ENCODE assay signal across 21 mouse cellular contexts in the genomic region with DNA sequence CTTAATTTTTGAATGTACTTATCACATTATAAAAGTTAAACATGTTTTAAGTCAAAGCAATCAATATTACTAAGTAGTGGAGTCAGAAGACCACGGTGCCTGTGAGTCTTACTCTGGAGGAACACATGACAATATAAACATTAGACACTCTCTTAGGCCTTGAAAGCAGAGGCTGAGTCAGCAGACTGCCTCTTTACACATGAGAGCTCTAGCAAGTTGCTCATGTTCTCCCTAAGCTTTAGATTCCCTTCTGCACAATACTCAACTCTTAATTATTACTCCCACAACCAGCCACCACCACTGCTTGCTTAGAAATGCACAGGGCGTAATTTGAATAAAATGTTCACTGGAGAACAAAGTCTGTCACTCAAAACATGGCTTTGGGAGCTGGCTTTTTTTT. TPM values are rescaled to one million over a fixed set of nuclear protein-coding genes. Genes with fewer than 3 reads are reported as not detected.
A peak's percentile ranks its signal among the peaks of the same experiment; 100 is the strongest.
DNase-seq lines count a peak whose midpoint lies in the region; ATAC-seq and TF ChIP-seq lines count a peak whose summit lies in the region.
"Had no signal": no experiment of that assay in that cellular context is flagged by ENCODE, and none has a peak within 500 bp of the region (broad histone marks: within the 10 kb centered on the region; RNA-seq: fewer than 3 reads in every experiment).

No protein-coding gene starts in this region.

- no peak for TF ChIP-seq CTCF in forebrain, postnatal 0 days (IDR thresholded peaks at IDR 0.05; ENCODE audit: low read depth)
- TF ChIP-seq CTCF in kidney, adult 2 months (conservative IDR thresholded peaks at IDR 0.05; ENCODE audit: insufficient read depth, insufficient read length, low read depth, low read length), result no peak

- H3K27me3 ChIP-seq in forebrain, embryonic 12.5 days, result no peaks in the 10 kb centered on the region
- no peaks in the 10 kb centered on the region for H3K27me3 ChIP-seq in forebrain, postnatal 0 days (ENCODE audit: insufficient read depth, low read length)
- no peaks in the 10 kb centered on the region for H3K27me3 ChIP-seq in kidney, embryonic 14.5 days (ENCODE audit: control insufficient read depth, insufficient read depth, low read length)
- no peaks in the 10 kb centered on the region for H3K27me3 ChIP-seq in kidney, adult 2 months (replicated peaks; ENCODE audit: control insufficient read depth, insufficient read depth, low read length)
- H3K27me3 ChIP-seq: embryonic facial prominence, embryonic 12.5 days; heart, embryonic 15.5 days; hindbrain, embryonic 13.5 days; Patski had no signal

- no peak overlapping the region for H3K27ac ChIP-seq in forebrain, embryonic 12.5 days
- no peak overlapping the region for H3K27ac ChIP-seq in forebrain, postnatal 0 days (ENCODE audit: low read depth, low read length)
- H3K27ac ChIP-seq in kidney, embryonic 14.5 days (ENCODE audit: low read depth, low read length), result no peak overlapping the region
- H3K27ac ChIP-seq in kidney, adult 2 months (ENCODE audit: insufficient read depth, low read depth, low read length), result no peak overlapping the region
- H3K27ac ChIP-seq: embryonic facial prominence, embryonic 12.5 days; heart, adult 2 months; heart, embryonic 15.5 days; hindbrain, embryonic 13.5 days; hindbrain, postnatal 0 days had no signal

- no peaks in the 10 kb centered on the region for H3K36me3 ChIP-seq in forebrain, embryonic 12.5 days (replicated peaks)
- H3K36me3 ChIP-seq in forebrain, postnatal 0 days (ENCODE audit: insufficient read depth), result 0 out of 2 replicates have a peak, but pooled peaks cover 3% of the 10 kb centered on the region
- no peaks in the 10 kb centered on the region for H3K36me3 ChIP-seq in kidney, embryonic 14.5 days (ENCODE audit: control insufficient read depth, insufficient read depth, low read length)
- no peaks in the 10 kb centered on the region for H3K36me3 ChIP-seq in kidney, adult 2 months (ENCODE audit: control insufficient read depth, insufficient read depth, low read length)
- H3K36me3 ChIP-seq: embryonic facial prominence, embryonic 12.5 days; hindbrain, embryonic 13.5 days had no signal

- H3K9me3 ChIP-seq in forebrain, embryonic 12.5 days, result no peaks in the 10 kb centered on the region
- H3K9me3 ChIP-seq in forebrain, postnatal 0 days (ENCODE audit: low read length), result no peaks in the 10 kb centered on the region
- no peaks in the 10 kb centered on the region for H3K9me3 ChIP-seq in kidney, embryonic 14.5 days (ENCODE audit: control insufficient read depth, low read length)
- H3K9me3 ChIP-seq: embryonic facial prominence, embryonic 12.5 days; heart, embryonic 15.5 days; hindbrain, embryonic 13.5 days had no signal

- no peak for DNase-seq in forebrain, postnatal 0 days
- DNase-seq in kidney, adult 2 months, result no peak
- peak; percentile 17 for DNase-seq in left cerebral cortex, adult 11 months (ENCODE audit: low spot score)
- DNase-seq in left cerebral cortex, postnatal 36 days (ENCODE audit: low spot score in 2 of 2), result no peak
- DNase-seq in thymus, postnatal 25 days, result no peak
- DNase-seq: adrenal gland, adult 8-10 months; cerebellum, adult 11-12 months; cerebellum, adult 9-10 months; cerebellum, postnatal 25 days; gastrocnemius, postnatal 14 days; heart, adult 2 months; heart, postnatal 14 days had no signal

- H3K9ac ChIP-seq in forebrain, embryonic 12.5 days, result no peak overlapping the region
- H3K9ac ChIP-seq in forebrain, postnatal 0 days, result no peak overlapping the region
- H3K9ac ChIP-seq in kidney, embryonic 14.5 days (ENCODE audit: low read depth, low read length), result no peak overlapping the region
- H3K9ac ChIP-seq: embryonic facial prominence, embryonic 12.5 days; heart, embryonic 15.5 days; hindbrain, embryonic 13.5 days had no signal

- intact Hi-C loops in left cerebral cortex, postnatal 36 days (cut with DNase I), result loop anchor here (10.0 kb wide), 1 partner anchor 48 kb away; no protein-coding TSS in a partner anchor

- no peak overlapping the region for H3K4me2 ChIP-seq in forebrain, embryonic 12.5 days
- no peak overlapping the region for H3K4me2 ChIP-seq in forebrain, postnatal 0 days (ENCODE audit: low read depth)
- no peak overlapping the region for H3K4me2 ChIP-seq in kidney, embryonic 14.5 days (replicated peaks; ENCODE audit: low read depth, low read length)
- H3K4me2 ChIP-seq: embryonic facial prominence, embryonic 12.5 days; heart, embryonic 11.5 days; heart, embryonic 15.5 days; hindbrain, embryonic 13.5 days had no signal

- no peak for TF ChIP-seq POLR2A in kidney, adult 2 months (IDR thresholded peaks at IDR 0.05; ENCODE audit: low read depth, low read length)

- ATAC-seq in forebrain, embryonic 12.5 days (ENCODE audit: low FRiP score), result 0 out of 2 replicates have a peak, but pooled peaks have one; percentile 39
- no peak for ATAC-seq in forebrain, postnatal 0 days
- ATAC-seq in kidney, embryonic 14.5 days (ENCODE audit: low FRiP score, low TSS enrichment), result peak; percentile 43; the same call in 1 of the 2 replicates
- ATAC-seq: activated CD4-positive, CD25-positive, alpha-beta regulatory T cell, adult 4 months; hindbrain, postnatal 0 days; Patski had no signal

- WGBS in forebrain, embryonic 12.5 days, result 54% methylated on average over 2 of the region's 2 CpGs
- WGBS in forebrain, postnatal 0 days, result 44% methylated on average over 2 of the region's 2 CpGs
- WGBS in kidney, embryonic 14.5 days, result 61% methylated on average over 2 of the region's 2 CpGs
- WGBS in kidney, adult 2 months, result 60% methylated on average over 2 of the region's 2 CpGs

- H3K4me1 ChIP-seq in forebrain, embryonic 12.5 days, result no peaks in the 10 kb centered on the region; the same call in 1 of the 2 replicates
- no peaks in the 10 kb centered on the region for H3K4me1 ChIP-seq in forebrain, postnatal 0 days (ENCODE audit: insufficient read depth)
- no peaks in the 10 kb centered on the region for H3K4me1 ChIP-seq in kidney, embryonic 14.5 days (ENCODE audit: control insufficient read depth, insufficient read depth, low read length)
- H3K4me1 ChIP-seq in kidney, adult 2 months (ENCODE audit: control insufficient read depth, insufficient read depth, low read length), result no peaks in the 10 kb centered on the region
- H3K4me1 ChIP-seq: embryonic facial prominence, embryonic 12.5 days; heart, embryonic 15.5 days; hindbrain, embryonic 13.5 days had no signal

- H3K4me3 ChIP-seq in forebrain, embryonic 12.5 days (replicated peaks), result no peak overlapping the region
- H3K4me3 ChIP-seq in forebrain, postnatal 0 days (ENCODE audit: low read depth, low read length), result no peak overlapping the region
- no peak overlapping the region for H3K4me3 ChIP-seq in kidney, embryonic 14.5 days (ENCODE audit: low read length)
- no peak overlapping the region for H3K4me3 ChIP-seq in kidney, adult 2 months (ENCODE audit: insufficient read depth, low read depth, low read length)
- H3K4me3 ChIP-seq: embryonic facial prominence, embryonic 12.5 days; heart, adult 2 months; heart, embryonic 15.5 days; hindbrain, embryonic 13.5 days had no signal

RNA-seq across cellular contexts. Expression of a gene that starts 49.0 kb away (rescaled TPM):
- 10.1 and 12.8 TPM in 2 replicates for polyA plus RNA-seq in forebrain, embryonic 12.5 days (2016; fragmentation: Nextera tagmentation; extraction: Ambion mirVana)
- total RNA-seq in forebrain, postnatal 0 days (2014; rRNA removed), result 24.1 and 27.0 TPM in 2 replicates
- polyA plus RNA-seq in forebrain, postnatal 0 days (2015; fragmentation: Nextera tagmentation; extraction: Ambion mirVana), result 11.4 and 14.0 TPM in 2 replicates
- 7.8 and 12.1 TPM in 2 replicates for polyA plus RNA-seq in kidney, embryonic 14.5 days (2014; fragmentation: Nextera tagmentation; extraction: Ambion mirVana)
- polyA plus RNA-seq in kidney, adult 2 months (2012; rRNA removed), result 14.6 and 16.5 TPM in 2 replicates
- 10 to 100 TPM; 12.4 to 12.8 TPM for total RNA-seq in left cerebral cortex, postnatal 36 days (2021)
